Mouse (Mus musculus) neural tube, embryonic 15.5 days (tissue): ENCODE data around the gene Elp5. TPM values are rescaled to one million over a fixed set of nuclear protein-coding genes. Genes with fewer than 3 reads are reported as not detected.

ENCODE experiments used
- ATAC-seq: fragments of 200-750 bp; cut with Nextera tagmentation; 2 replicates; pipeline ENCODE4 v1.8.0; 2017; ENCODE audit warnings: mild to moderate bottlenecking, moderate TSS enrichment, moderate library complexity; ENCODE audit not compliant: low FRiP score
- H3K27ac ChIP-seq: fragments of 300-500 bp; sonication (generic); replicated peaks from 2 replicates; pipeline ENCODE4 v1.5.1; 2015; ENCODE audit warnings: mild to moderate bottlenecking, inconsistent platforms
- H3K27me3 ChIP-seq: fragments of 300-500 bp; sonication (generic); replicated peaks from 2 replicates; pipeline ENCODE4 v1.6.1; 2015; ENCODE audit warnings: inconsistent platforms
- H3K36me3 ChIP-seq: fragments of 300-500 bp; sonication (generic); 2 replicates; pipeline ENCODE4 v1.6.1; 2015; ENCODE audit warnings: inconsistent platforms
- H3K4me1 ChIP-seq: fragments of 300-500 bp; sonication (generic); 2 replicates; pipeline ENCODE4 v1.6.1; 2015; ENCODE audit warnings: inconsistent platforms
- H3K4me2 ChIP-seq: fragments of 300-500 bp; sonication (generic); 2 replicates; pipeline ENCODE4 v1.6.1; 2015; ENCODE audit warnings: inconsistent platforms, mild to moderate bottlenecking, moderate library complexity
- H3K4me3 ChIP-seq: fragments of 300-500 bp; sonication (generic); replicated peaks from 2 replicates; pipeline ENCODE4 v1.5.1; 2015; ENCODE audit warnings: mild to moderate bottlenecking, inconsistent platforms
- H3K9ac ChIP-seq: fragments of 300-500 bp; sonication (generic); replicated peaks from 2 replicates; pipeline ENCODE4 v1.6.1; 2015; ENCODE audit warnings: mild to moderate bottlenecking, inconsistent platforms
- H3K9me3 ChIP-seq: fragments of 300-500 bp; sonication (generic); replicated peaks from 2 replicates; pipeline ENCODE4 v1.6.1; 2016; ENCODE audit warnings: inconsistent platforms
- WGBS: fragments of 180-500 bp; shearing (Covaris S2); methylation state at CpG from one replicate; pipeline ENCODE4 v1.1.7; 2015; ENCODE audit warnings: mixed read lengths; 5-methylcytosine and 5-hydroxymethylcytosine counted together
- polyA plus RNA-seq: library from polyadenylated mRNA; unstranded; fragments of >200 nt; fragmentation: Nextera tagmentation; extraction: Ambion mirVana; gene quantifications from 2 replicates; pipeline ENCODE4 v1.2.1, GENCODE M21; 2015

Elp5 gene
- polyA plus RNA-seq, 1 experiment from 2014 or later = 167 TPM

DNA sequence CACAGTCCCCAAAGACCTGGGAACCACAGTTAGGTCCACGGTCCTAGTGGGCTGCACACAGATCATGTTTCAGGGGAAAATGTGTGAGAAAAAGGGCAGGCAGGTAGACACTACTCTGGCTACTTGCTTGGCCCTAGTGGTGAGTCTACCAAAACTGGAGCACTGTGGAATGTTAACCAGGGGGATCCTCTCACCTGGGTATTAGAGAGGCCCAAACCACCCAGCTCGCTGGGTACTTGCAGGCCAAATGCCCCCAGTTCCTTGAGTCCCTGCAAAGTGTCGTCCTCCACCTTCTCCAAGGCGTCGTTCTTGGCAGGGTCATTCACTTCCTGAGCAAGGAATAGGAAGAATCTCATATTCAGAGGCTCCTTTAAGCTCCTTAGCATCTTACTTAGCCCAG lies 31.7 kb upstream of the Elp5 start:
- H3K4me1 ChIP-seq = peaks cover 42% of the 10 kb centered on the region
- WGBS = 72% methylated on average over 5 of the region's 5 CpGs
- no peak overlapping the region; the same call in 1 of the 2 replicates for H3K4me3 ChIP-seq
- no peak for ATAC-seq
- H3K9me3 ChIP-seq = no peaks in the 10 kb centered on the region
- H3K9ac ChIP-seq = no peak overlapping the region
- H3K27ac ChIP-seq = no peak overlapping the region
- H3K27me3 ChIP-seq = no peaks in the 10 kb centered on the region
- H3K36me3 ChIP-seq = peaks cover 44% of the 10 kb centered on the region
- peak overlapping the region; percentile 85; the same call in 1 of the 2 replicates for H3K4me2 ChIP-seq

DNA sequence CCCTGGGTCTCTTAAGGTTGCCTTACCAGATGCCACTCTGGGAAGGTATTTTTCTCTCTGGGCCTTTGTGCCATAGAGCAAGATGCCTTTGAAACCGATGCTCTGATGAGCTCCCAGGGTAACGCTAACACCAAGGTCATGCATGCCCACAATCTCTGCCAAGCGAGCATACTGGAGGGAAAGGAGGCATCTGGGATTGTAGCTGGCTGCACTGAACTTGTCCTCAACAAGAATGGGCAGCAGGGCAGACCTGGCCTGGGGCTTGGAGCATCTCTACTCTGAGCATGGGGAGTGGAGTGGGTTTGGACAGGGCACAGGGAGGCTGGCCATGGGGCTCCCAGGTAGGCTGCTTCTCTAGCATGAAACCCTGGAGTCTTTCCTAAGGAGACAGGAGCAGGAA lies 31.1 kb upstream of the Elp5 start:
- H3K9ac ChIP-seq = 0 out of 2 replicates have a peak overlapping the region, but pooled peaks have one; percentile 1
- 74% methylated on average over 3 of the region's 3 CpGs for WGBS
- H3K36me3 ChIP-seq = peaks cover 50% of the 10 kb centered on the region

DNA sequence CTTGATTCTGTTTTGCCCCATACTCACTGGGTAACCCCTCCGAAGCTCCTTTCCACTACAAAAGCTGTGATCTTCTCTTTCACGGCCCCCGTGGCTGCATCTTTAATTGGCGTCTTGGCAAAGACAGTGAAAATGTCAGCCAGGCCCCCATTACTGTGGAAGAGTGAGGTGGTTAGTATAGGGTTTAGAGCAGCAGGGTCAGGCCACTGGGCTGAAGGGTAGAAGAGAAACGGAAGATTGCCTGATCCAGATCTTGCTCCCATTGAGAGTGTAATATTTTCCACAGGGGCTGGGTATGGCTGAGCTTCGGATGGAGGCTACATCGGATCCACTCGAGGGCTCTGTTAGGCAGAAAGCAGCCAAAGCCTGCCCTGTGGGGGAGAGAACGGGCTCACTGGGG lies 30.6 kb upstream of the Elp5 start:
- H3K27me3 ChIP-seq = no peaks in the 10 kb centered on the region
- WGBS = 87% methylated on average over 9 of the region's 9 CpGs
- ATAC-seq = no peak
- peaks cover 55% of the 10 kb centered on the region for H3K36me3 ChIP-seq
- peaks cover 36% of the 10 kb centered on the region for H3K4me1 ChIP-seq
- H3K9me3 ChIP-seq = no peaks in the 10 kb centered on the region
- H3K9ac ChIP-seq = 0 out of 2 replicates have a peak overlapping the region, but pooled peaks have one; percentile 1
- no peak overlapping the region for H3K4me2 ChIP-seq
- no peak overlapping the region for H3K27ac ChIP-seq
- no peak overlapping the region for H3K4me3 ChIP-seq

More for the DNA sequence above, 31.1 kb upstream of the Elp5 start:
- Histone ChIP-seq H3K27ac (no peak overlapping the region), H3K4me2 (no peak overlapping the region), H3K9me3 (no peaks in the 10 kb centered on the region), H3K4me3 (no peak overlapping the region), H3K27me3 (no peaks in the 10 kb centered on the region), H3K4me1 (peaks cover 38% of the 10 kb centered on the region)
- ATAC-seq = no peak

DNA sequence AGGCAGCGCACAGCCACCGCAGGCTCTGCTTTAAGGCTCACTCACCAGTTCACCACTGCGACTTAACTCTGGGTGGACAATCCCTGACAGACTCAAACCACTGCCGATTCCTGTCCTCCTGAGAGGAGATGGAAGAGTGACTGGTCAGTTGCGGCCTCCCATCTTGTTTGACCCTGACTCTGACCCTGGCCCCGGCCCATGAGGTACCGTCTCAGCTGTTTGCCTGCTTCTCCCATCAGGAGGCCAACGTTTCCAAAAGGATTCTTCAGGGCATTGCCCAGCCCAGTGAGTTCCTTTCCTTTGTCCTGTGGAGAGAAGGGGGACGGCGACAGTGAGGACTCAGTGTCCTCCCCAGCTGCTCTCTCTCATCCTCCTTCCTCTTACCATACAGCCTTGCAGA lies 28.6 kb upstream of the Elp5 start:
- Histone ChIP-seq H3K4me3 (no peak overlapping the region), H3K4me1 (peaks cover 27% of the 10 kb centered on the region), H3K9ac (no peak overlapping the region), H3K4me2 (no peak overlapping the region), H3K9me3 (no peaks in the 10 kb centered on the region), H3K27me3 (no peaks in the 10 kb centered on the region), H3K36me3 (peaks cover 75% of the 10 kb centered on the region), H3K27ac (no peak overlapping the region)
- ATAC-seq = no peak
- WGBS = 78% methylated on average over 10 of the region's 10 CpGs

DNA sequence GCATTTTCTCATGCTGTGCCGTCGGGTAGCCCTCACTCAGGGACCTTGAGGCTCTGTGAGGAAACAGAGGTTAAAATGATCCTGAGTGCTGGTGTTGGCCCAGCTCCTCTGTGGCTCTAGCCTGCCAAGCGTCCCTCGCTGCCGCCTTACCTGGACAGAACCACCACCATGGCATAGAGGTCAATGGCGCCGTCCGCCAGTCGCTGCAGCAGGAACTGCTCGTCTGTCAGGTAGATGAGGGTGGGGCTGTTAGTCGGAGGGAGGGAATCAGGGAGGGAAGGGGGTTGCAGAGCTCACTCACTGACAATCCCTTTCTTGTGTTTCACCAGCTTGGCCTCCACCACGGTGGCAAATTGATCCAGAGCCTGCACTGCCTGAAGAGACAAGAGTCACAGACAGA lies 28.2 kb upstream of the Elp5 start:
- Histone ChIP-seq H3K4me3 (no peak overlapping the region), H3K27me3 (no peaks in the 10 kb centered on the region), H3K4me2 (no peak overlapping the region), H3K36me3 (peaks cover 79% of the 10 kb centered on the region), H3K4me1 (peaks cover 25% of the 10 kb centered on the region), H3K27ac (no peak overlapping the region), H3K9ac (no peak overlapping the region), H3K9me3 (no peaks in the 10 kb centered on the region)
- 90% methylated on average over 12 of the region's 12 CpGs for WGBS
- ATAC-seq = no peak

DNA sequence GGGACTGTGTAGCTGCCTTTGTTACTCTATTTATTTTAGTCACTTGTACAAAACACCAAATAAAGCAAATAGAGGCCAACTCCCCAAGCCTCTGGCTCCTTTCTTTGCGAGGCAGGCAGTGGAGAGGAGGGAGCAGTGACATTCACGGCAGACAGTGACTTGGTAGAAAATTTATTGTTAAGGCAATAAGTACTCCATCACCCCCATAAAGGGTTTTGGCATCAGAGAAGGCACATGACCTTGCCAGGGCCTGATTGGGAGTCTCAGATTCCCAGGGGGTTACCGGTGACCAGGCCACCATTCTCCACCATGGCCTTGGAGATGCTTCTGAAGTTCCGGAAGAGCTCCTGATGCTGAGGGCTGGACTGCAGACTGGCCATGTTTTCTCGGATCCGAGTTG lies 27.7 kb upstream of the Elp5 start:
- Histone ChIP-seq H3K4me2 (no peak overlapping the region), H3K27ac (no peak overlapping the region), H3K27me3 (no peaks in the 10 kb centered on the region), H3K36me3 (peaks cover 84% of the 10 kb centered on the region), H3K4me1 (peaks cover 23% of the 10 kb centered on the region), H3K9ac (no peak overlapping the region), H3K9me3 (no peaks in the 10 kb centered on the region), H3K4me3 (no peak overlapping the region)
- no peak for ATAC-seq
- 78% methylated on average over 6 of the region's 6 CpGs for WGBS

DNA sequence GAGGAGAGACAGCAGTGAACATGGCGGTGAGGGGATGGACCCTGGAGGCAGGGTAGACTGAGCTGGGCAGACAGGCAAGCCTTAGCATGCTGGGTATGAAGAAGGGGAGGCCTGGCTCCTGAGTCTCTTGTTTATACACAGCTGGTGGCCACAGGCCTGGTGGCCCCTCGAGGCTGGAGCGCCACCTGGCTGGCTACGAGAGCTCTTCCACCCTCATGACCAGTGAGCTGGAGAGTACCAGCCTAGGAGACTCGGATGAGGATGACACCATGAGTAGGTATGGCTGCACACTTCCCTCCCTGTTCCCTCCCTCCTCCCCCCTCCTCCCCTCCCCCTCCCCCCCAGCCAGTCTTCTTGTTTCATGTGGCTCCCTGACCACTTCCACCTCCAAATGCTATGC lies 23.2 kb upstream of the Elp5 start:
- H3K4me1 ChIP-seq = peaks cover 40% of the 10 kb centered on the region
- no peaks in the 10 kb centered on the region for H3K9me3 ChIP-seq
- H3K27me3 ChIP-seq = no peaks in the 10 kb centered on the region
- no peak overlapping the region for H3K27ac ChIP-seq
- no peak overlapping the region for H3K9ac ChIP-seq
- no peak for ATAC-seq
- no peak overlapping the region for H3K4me3 ChIP-seq
- 46% methylated on average over 5 of the region's 5 CpGs for WGBS
- no peak overlapping the region for H3K4me2 ChIP-seq
- H3K36me3 ChIP-seq = peaks cover 61% of the 10 kb centered on the region

DNA sequence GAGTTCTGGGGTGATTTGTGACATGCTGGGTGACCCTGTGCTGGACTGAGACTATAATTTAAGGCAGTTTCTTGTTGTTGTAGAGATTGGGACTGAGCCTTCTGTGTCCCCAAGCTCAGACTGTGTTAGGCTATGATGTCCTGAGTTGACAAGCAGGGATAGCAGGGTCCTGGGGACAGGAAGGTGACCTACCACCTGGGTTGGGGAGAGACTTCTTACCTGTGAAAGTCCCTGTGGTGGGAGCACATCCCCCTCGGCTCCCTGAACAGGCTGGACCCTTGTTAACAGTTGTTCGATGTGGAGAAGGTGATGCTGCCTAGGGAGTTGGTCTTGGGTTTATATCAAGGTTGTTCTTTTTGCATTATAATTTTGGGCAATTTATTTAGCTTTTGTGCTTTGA lies 20.2 kb upstream of the Elp5 start:
- H3K4me3 ChIP-seq = peak overlapping the region; percentile 84
- 0 out of 2 replicates have a peak overlapping the region, but pooled peaks have one; percentile 10 for H3K9ac ChIP-seq
- no peaks in the 10 kb centered on the region for H3K9me3 ChIP-seq
- H3K4me2 ChIP-seq = peak overlapping the region; percentile 79
- no peak overlapping the region for H3K27ac ChIP-seq
- H3K36me3 ChIP-seq = peaks cover 52% of the 10 kb centered on the region
- ATAC-seq = no peak
- H3K4me1 ChIP-seq = peaks cover 62% of the 10 kb centered on the region
- WGBS = 94% methylated on average over 2 of the region's 2 CpGs
- no peaks in the 10 kb centered on the region for H3K27me3 ChIP-seq

DNA sequence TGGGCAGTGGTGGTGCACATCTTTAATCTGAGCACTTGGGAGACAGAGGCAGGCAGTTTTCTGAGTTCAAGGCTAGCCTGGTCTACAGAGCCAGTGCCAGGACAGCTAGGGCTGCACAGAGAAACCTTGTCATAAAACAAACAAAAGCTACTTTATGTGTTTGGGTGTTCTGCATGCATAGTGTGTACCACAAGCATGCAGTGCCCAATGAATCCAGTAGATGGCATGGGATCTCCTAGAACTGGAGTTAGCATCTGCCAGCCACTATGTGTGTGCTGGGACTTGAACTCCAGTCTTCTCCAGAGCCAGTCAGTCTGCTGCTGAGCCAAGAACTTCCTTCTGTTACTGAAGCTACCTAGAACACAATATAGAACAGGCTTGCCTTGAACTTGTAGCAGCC lies 19.5 kb upstream of the Elp5 start:
- H3K4me1 ChIP-seq = peaks cover 65% of the 10 kb centered on the region
- no peak for ATAC-seq

DNA sequence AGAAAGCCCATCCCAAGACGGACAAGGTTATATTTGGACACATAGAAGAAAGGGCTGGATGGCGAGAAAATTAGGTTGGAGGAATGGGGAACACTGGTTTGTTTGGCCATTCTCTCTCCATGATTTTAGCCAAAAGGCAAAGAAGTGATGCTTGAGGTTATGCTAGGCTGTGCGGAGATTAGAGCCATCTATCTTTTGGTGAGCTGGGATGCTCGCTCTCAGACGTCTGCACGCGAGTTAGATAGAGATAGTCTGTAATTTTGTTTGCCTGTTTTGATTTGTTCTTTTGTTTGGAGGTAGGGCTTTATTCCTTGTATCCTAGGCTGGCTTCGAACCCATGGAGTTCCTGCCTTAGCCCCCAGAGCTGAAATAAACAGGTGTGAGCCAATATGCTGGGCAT lies 18.8 kb upstream of the Elp5 start:
- H3K9me3 ChIP-seq = no peaks in the 10 kb centered on the region
- ATAC-seq = no peak
- peak overlapping the region; percentile 79 for H3K4me2 ChIP-seq
- peak overlapping the region; percentile 99 for H3K27ac ChIP-seq
- H3K9ac ChIP-seq = peak overlapping the region; percentile 83
- WGBS = 14% methylated on average over 8 of the region's 8 CpGs
- H3K4me3 ChIP-seq = peak overlapping the region; percentile 84
- H3K27me3 ChIP-seq = no peaks in the 10 kb centered on the region
- peaks cover 39% of the 10 kb centered on the region for H3K36me3 ChIP-seq
- H3K4me1 ChIP-seq = peaks cover 65% of the 10 kb centered on the region

More for the DNA sequence above, 19.5 kb upstream of the Elp5 start:
- Histone ChIP-seq H3K4me2 (peak overlapping the region; percentile 79), H3K4me3 (peak overlapping the region; percentile 84), H3K9ac (peak overlapping the region; percentile 83), H3K27me3 (no peaks in the 10 kb centered on the region), H3K9me3 (no peaks in the 10 kb centered on the region), H3K36me3 (peaks cover 46% of the 10 kb centered on the region), H3K27ac (no peak overlapping the region)

DNA sequence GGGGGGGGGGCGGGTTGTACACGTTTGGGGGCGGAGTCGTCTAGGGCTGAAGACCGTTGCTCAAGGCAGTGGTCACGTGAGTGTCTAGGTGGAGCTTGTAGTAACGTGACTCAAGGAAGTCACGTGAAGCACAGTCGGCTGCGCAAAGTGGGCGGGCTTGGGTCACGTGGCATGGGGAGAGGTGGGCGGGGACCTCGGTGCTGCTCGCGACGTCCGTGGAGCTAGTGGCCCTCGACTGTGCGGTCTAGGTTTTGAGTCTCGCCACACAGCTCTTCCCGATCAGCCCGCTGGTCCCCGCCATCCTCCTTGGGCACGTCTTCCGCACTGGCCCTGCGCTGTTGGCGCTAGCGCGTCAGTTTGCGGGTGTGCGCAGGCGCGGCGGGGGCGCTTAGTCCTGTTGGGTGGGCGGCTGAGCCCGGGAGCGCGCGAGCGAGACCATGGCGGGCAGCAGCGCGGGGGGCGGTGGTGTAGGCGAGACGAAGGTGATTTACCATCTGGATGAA lies 18.1 kb upstream of the Elp5 start, which contains the start of gene Dvl2:
Gene Dvl2, plus strand, starts transcription at position 200 of the 503 bp plus-strand sequence.
- Histone ChIP-seq H3K4me3 (peak within 1 kb of the TSS; percentile 84), H3K9me3 (no peaks in the 10 kb centered on the region), H3K9ac (peak within 1 kb of the TSS; percentile 83), H3K27me3 (no peaks in the 10 kb centered on the region), H3K27ac (peak within 1 kb of the TSS; percentile 99), H3K4me1 (peaks cover 65% of the 10 kb centered on the region), H3K4me2 (peak within 1 kb of the TSS; percentile 79), H3K36me3 (peaks cover 32% of the 10 kb centered on the region)
- peak; percentile 66 for ATAC-seq
- under 1% methylated on average over 48 of the region's 48 CpGs for WGBS

DNA sequence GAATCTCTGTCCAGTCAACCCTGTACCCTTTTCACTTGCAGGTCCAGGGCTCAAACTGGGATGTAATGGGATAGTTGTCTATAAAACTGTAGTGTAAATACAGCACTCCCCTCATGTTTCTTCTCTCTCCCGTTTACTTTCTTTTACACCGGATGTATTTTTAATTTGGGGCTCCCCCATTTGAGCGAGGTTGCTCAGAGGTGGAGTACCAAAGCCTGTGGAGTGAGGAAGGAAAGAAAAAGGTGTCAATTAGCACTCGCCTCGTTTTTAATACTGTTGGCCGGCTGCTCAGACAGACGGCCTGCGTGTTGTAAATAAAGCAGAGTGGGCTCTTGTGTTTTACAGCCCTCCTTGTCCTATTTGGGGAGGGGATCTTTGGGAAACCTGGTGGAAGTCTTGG lies 17.3 kb upstream of the Elp5 start:
- peak overlapping the region; percentile 79 for H3K4me2 ChIP-seq
- no peak for ATAC-seq
- peaks cover 63% of the 10 kb centered on the region for H3K4me1 ChIP-seq
- H3K4me3 ChIP-seq = peak overlapping the region; percentile 84
- H3K27me3 ChIP-seq = no peaks in the 10 kb centered on the region
- WGBS = 71% methylated on average over 8 of the region's 8 CpGs
- peaks cover 24% of the 10 kb centered on the region for H3K36me3 ChIP-seq
- no peaks in the 10 kb centered on the region for H3K9me3 ChIP-seq
- peak overlapping the region; percentile 99 for H3K27ac ChIP-seq
- H3K9ac ChIP-seq = no peak overlapping the region
